Comparison of ENCODE assay signal across 14 mouse cellular contexts in the genomic region with DNA sequence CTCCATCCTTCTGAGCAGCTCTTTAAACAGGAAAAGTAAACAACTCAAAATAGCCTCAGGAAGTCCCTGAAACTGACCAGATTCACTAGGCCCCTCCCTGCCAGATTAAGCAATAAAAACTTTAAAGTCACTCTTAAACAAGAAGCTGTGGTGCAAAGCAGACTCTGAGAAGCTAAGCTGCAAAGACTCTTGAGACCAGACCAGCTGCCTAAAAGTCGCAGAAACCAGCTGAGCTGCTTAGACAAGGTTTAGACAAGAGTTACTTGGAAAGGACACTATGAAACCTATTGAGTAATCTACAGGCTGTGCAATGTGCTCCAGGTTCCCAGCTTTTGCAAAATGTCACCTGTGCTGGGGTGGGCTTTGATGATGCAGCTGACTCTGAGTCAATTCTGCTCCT.
"Had no signal": no experiment of that assay in that cellular context is flagged by ENCODE, and none has a peak within 500 bp of the region (broad histone marks: within the 10 kb centered on the region; RNA-seq: fewer than 3 reads in every experiment).

No protein-coding gene starts in this region.

- DNase-seq: gastrocnemius, adult 2 months; gastrocnemius, postnatal 10 days; gastrocnemius, postnatal 25 days; heart, adult 11 months; heart, adult 2 months; heart, postnatal 14 days; heart, postnatal 36 days; kidney, adult 11 months; kidney, adult 2 months; kidney, adult 9 months; kidney, postnatal 14 days; kidney, postnatal 36 days; liver; liver, embryonic 13.5 days had no signal
